Mouse (Mus musculus) layer of hippocampus, adult 9-10 months (tissue): ENCODE data around the gene Pdcd10.
A peak's percentile ranks its signal among the peaks of the same experiment; 100 is the strongest.

ENCODE experiments used
- DNase-seq: peaks from one replicate; pipeline ENCODE4 v3.0.0; 2022; ENCODE audit warnings: low spot score

Pdcd10 gene

GRCm38 (mm10) chr3:75556695-75557291 is at the start of gene Pdcd10:
Pdcd10 (minus strand) TSS chr3:75556856.
- peak; percentile 100 for DNase-seq

DNA sequence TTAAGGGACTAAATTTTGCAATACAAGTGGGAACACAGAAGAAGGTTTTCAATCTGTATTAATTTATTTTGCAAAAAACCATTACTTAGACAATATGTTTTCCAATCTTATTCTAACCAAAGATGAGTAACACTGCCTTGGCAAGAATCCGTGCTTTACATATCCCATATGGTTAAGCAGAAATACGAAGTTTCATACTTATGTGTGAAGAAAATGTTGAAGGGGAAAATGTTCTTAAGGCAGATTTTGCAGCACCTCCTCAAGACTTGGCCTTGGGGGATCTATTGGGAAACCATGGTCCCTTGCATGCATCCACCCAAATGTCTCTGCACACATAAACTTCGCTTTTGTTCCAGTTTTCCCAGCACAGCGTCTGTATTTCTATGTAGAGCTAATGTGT is 28.2 kb upstream of the Pdcd10 start:
- peak; percentile 33 for DNase-seq

- no peak for DNase-seq
Observed at GRCm38 (mm10) chr3:75583293-75583692, 26.6 kb upstream of the Pdcd10 start.

DNA sequence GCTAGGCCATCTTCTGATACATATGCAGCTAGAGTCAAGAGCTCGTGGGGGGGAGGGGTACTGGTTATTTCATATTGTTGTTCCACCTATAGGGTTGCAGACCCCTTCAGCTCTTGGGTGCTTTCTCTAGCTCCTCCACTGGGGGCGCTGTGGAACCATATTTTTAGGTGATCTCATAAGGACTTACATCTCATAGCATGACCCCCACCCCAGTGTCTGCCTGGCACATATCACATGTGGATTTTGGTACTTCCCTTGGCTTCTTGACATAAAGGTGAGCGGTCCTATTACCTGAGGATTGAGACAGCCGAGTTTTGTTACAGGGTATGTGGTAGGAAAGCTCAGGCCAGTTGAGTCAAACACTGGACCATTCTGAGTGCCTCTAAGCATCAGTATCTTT is 22.7 kb upstream of the Pdcd10 start:
- DNase-seq: no peak

GRCm38 (mm10) chr3:75575582-75575981 is 18.9 kb upstream of the Pdcd10 start:
- DNase-seq: no peak

DNA sequence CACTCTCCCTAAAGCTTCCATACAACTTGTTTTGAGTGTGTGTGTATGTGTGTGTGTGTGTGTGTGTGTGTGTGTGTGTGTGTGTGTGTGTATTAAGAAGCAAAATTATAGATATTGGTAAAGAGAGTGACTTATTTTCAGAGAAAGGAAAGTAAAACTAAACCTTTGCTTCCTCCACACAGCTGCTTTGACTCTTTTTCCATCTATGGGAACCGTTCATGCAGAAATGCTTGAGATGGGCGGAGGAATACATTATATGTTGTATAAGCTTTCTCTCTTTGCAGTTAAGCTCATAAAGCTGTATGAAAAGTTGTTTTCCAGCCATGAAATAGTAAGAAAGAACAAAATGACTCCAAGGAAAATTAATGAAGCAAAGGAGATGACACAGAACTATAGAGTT is 17.4 kb upstream of the Pdcd10 start:
- DNase-seq: no peak

- peak; percentile 86 for DNase-seq
Observed at GRCm38 (mm10) chr3:75557292-75557691, 636 bp upstream of the Pdcd10 start, which contains the start of gene Serpini1. Serpini1 (plus strand) TSS chr3:75557547.

DNA sequence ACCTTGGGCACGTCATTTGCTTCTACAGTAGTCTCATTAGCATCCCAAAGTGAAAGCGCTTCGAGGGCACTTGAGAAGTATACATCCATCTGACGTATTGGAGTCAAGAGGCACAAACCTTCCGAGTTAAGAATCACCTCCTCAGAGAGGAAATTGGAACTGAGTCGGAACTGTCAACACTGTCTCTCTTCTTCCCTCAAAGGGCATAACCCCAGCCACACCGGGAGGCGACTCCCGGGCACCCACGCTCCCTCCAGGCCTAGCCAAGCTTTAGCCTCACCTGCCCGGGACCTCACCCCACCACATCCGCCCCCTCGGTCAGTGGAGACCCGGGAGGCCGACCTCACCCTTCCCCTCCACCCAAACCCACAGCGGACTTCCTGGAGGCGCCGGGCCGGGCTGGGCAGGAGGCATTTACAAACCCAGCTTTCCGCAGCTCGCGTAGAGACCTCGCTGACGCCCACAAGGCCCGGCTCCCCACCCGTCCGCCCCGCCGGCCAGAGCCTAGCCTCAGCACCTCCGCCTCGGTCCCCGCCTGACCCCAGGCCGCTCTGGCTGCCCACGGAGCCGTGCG is 448 bp downstream of the Pdcd10 start:
- no peak for DNase-seq

DNA sequence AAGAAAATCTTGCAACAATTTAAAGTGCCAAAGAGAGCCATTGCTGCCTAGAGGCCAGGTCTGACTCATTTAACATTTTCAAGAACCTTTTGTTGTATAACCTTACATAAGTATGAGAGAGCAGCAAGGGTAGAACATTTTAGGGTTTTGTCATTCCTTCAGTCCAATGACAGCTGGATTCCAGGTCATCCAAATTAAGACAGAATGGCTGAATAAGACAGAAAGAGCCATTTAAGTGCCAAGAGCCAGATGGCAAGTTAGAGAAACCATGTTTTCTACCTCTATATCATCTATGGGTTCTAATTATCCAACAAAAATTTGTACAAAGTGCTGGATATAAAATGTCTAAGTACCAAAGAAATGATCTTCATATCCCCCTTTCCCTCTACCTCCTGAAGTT is 5.4 kb downstream of the Pdcd10 start:
- DNase-seq: no peak

GRCm38 (mm10) chr3:75544287-75544686 is 12.4 kb downstream of the Pdcd10 start:
- DNase-seq: no peak

DNA sequence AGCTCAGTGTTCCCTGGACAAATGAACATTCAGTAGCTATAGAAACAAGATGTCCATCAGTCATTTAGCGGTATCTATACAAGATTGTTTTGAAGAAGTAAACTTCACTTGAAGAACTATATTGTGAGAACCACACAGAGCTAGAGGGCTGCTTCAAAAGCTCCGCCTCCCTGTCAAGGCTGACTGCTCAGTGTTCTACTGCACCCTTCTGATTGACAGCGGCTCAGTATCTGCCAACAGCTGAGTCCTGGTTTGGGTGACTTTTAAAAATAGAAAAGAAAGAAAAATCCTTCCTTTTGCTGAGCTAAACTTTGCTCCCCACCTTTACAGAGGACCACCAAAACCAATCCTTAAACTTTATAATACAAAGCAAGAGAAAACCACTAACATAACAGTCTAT is 13.8 kb downstream of the Pdcd10 start:
- DNase-seq: no peak

GRCm38 (mm10) chr3:75541259-75541658 is 15.4 kb downstream of the Pdcd10 start:
- no peak for DNase-seq

DNA sequence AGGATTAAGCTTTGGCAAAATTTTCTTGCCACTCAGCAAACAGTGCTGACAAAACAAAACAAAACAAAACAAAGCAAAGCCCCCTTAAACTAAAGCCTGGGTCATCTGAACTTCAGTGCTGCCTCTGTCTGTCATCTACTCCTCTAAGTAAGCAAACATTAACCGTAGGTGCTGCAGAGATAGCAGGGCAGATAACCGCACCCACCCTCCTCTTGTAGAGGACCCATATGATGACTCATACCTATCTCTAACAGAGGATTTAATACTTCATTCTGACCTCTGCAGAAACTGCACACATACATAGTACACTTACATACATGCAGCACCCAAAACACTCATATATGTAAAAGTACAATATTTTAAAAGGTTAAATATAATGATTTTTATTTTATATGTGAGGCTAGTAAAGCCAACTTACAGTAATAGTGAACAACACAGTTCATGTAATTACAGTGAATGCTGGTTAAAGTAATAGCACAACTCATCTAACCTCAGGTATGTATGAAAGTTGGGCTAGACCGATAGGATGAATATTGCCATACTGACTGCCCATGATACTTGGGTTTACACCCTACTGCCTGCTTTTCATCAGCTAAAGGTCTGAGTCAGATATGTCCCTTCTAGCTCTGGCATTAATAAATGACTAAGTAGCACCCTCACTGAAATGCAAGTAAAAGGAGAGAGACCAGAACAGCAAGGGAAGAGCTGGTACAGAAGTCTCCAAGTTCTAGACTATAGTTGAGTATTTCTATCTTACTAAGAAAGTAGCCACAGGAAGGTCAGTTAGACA is 22.4 kb downstream of the Pdcd10 start:
- DNase-seq: no peak

DNA sequence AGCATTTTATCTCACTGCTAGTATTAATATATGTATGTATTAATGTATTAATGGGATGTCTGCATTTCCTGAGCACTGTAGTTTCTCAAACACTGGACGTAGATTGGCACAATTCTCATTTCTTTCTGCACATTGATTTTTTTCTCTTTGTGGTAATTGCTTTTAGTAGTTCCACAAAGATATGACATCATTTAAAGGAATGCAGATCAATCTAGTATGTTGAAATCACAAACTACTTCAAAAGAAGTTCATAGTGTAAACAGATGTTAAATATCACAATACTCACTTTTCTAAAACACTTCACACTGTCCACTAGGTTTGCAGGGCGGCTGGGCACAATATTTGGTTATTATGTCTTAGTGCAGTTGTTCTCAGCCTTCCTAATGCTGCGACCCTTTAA is 25.6 kb downstream of the Pdcd10 start:
- DNase-seq: no peak

- DNase-seq: no peak
Observed at GRCm38 (mm10) chr3:75522527-75522926, 34.1 kb downstream of the Pdcd10 start.

GRCm38 (mm10) chr3:75521314-75521713 is 35.3 kb downstream of the Pdcd10 start:
- DNase-seq: no peak

DNA sequence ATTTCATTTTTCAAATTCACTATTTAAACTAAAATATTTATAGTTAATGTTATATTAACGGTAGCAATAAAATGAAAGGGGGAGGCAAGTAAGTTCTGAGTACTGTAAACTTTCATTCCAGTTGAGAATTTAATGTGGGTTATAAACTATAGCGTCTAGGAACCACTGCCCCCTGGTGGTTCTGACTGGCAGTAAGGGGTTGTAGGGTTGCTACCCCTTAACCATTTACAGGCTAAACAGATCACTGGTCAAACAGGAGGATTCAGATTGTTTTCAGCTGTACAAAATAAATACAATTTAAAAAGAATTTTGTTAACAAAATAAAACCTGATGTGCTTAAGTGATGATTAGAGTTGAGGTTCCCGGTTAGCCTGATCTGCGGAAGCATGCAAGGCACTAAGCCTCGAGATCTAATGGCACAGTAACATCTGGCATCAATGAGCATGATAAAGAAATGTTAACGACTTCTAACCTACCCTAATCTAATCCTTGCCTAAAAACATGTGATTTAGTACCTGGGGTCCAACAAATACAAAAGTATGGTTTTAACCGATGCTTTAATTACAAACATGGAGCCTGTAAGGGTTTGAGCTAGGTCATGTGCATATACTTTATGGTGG is 38.9 kb downstream of the Pdcd10 start:
- peak; percentile 36 for DNase-seq

GRCm38 (mm10) chr3:75498961-75499960 is 57.4 kb downstream of the Pdcd10 start:
- no peak for DNase-seq

- DNase-seq: no peak
Observed at GRCm38 (mm10) chr3:75492913-75493312, 63.7 kb downstream of the Pdcd10 start.

GRCm38 (mm10) chr3:75482056-75482455 is 74.6 kb downstream of the Pdcd10 start, which contains the start of gene Wdr49:
Wdr49 (minus strand) TSS chr3:75482156.
- no peak for DNase-seq

- DNase-seq: peak; percentile 8
Observed at GRCm38 (mm10) chr3:75475106-75475505, 81.5 kb downstream of the Pdcd10 start.

GRCm38 (mm10) chr3:75474657-75475056 is 82.0 kb downstream of the Pdcd10 start:
- DNase-seq: no peak
